Mouse (Mus musculus) small intestine, adult 2 months (tissue): Measurements from ENCODE around the gene Tnni3k.

Source experiments
- CTCF ChIP-seq: fragments of 200-500 bp; IDR thresholded peaks from 2 replicates; pipeline ENCODE4 v1.5.1; 2012; ENCODE audit warnings: low read depth, mild to moderate bottlenecking, control low read depth, inconsistent platforms, low read length, moderate library complexity, mixed read lengths; ENCODE audit not compliant: insufficient replicate concordance, insufficient read length; ENCODE audit errors: extremely low read depth
- POLR2A ChIP-seq: fragments of 200-500 bp; IDR thresholded peaks from 2 replicates; pipeline ENCODE4 v1.6.1; 2012; ENCODE audit warnings: low read depth, mild to moderate bottlenecking, control low read depth, inconsistent platforms, low read length, moderate library complexity

GRCm38 (mm10) chr3:154949551-154949950 is 105.7 kb downstream of the Tnni3k start:
- TF ChIP-seq CTCF: no peak
- no peak for TF ChIP-seq POLR2A
